Mouse (Mus musculus) heart, postnatal 0 days (tissue): ENCODE data around the gene Fgd5. TPM values are rescaled to one million over a fixed set of nuclear protein-coding genes. Genes with fewer than 3 reads are reported as not detected.
"Not testable (repeated sequence)": the region's sequence is repeated elsewhere in the genome, so short reads cannot be mapped to it uniquely, and the experiment has no call there.

ENCODE experiments used
- ATAC-seq: fragments of 200-750 bp; cut with Nextera tagmentation; 2 replicates; pipeline ENCODE4 v1.8.0; 2017; ENCODE audit warnings: low read depth, moderate number of reproducible peaks, moderate library complexity; ENCODE audit not compliant: insufficient read depth
- DNase-seq: peaks from one replicate; pipeline ENCODE4 v3.0.0-alpha.2; 2016; ENCODE audit warnings: low spot score
- H3K27ac ChIP-seq: fragments of 300-500 bp; sonication (generic); 2 replicates; pipeline ENCODE4 v1.5.1; 2014; ENCODE audit warnings: low read depth, mild to moderate bottlenecking
- H3K27me3 ChIP-seq: fragments of 300-500 bp; sonication (generic); 2 replicates; pipeline ENCODE4 v1.6.1; 2014; ENCODE audit warnings: low read length, mixed read lengths; ENCODE audit not compliant: control insufficient read depth, insufficient read depth
- H3K36me3 ChIP-seq: fragments of 300-500 bp; sonication (generic); replicated peaks from 2 replicates; pipeline ENCODE4 v1.6.1; 2014; ENCODE audit warnings: low read length, mixed read lengths; ENCODE audit not compliant: control insufficient read depth, insufficient read depth
- H3K4me1 ChIP-seq: fragments of 300-500 bp; sonication (generic); 2 replicates; pipeline ENCODE4 v1.6.1; 2014; ENCODE audit warnings: antibody characterized with exemption; ENCODE audit not compliant: control insufficient read depth, insufficient read depth
- H3K4me2 ChIP-seq: fragments of 300-500 bp; sonication (generic); 2 replicates; pipeline ENCODE4 v1.6.1; 2014; ENCODE audit warnings: low read depth, mild to moderate bottlenecking, low read length, moderate library complexity
- H3K4me3 ChIP-seq: fragments of 300-500 bp; sonication (generic); 2 replicates; pipeline ENCODE4 v1.5.1; 2014; ENCODE audit warnings: low read depth, low read length
- H3K9ac ChIP-seq: fragments of 300-500 bp; sonication (generic); replicated peaks from 2 replicates; pipeline ENCODE4 v1.6.1; 2014; ENCODE audit warnings: low read depth, low read length, mixed read lengths
- H3K9me3 ChIP-seq: fragments of 300-500 bp; sonication (generic); replicated peaks from 2 replicates; pipeline ENCODE4 v1.6.1; 2016; ENCODE audit warnings: low read length; ENCODE audit not compliant: control insufficient read depth
- CTCF ChIP-seq: IDR thresholded peaks from 2 replicates; pipeline ENCODE4 v1.5.1; 2016; ENCODE audit warnings: antibody characterized with exemption, control low read depth, low read depth
- EP300 ChIP-seq: IDR thresholded peaks from 2 replicates; pipeline ENCODE4 v1.6.1; 2016; ENCODE audit warnings: antibody characterized with exemption, low read depth
- WGBS: fragments of 180-500 bp; shearing (Covaris S2); extraction: QIAGEN DNeasy Blood & Tissue Kit; methylation state at CpG from one replicate; pipeline ENCODE4 v1.1.7; 2014; 5-methylcytosine and 5-hydroxymethylcytosine counted together
- polyA plus RNA-seq: library from polyadenylated mRNA; unstranded; fragments of >200 nt; fragmentation: Nextera tagmentation; extraction: Ambion mirVana; gene quantifications from 2 replicates; pipeline ENCODE4 v1.2.1, GENCODE M21; 2015
- total RNA-seq: library from RNA; depleted of rRNA; stranded (reverse); fragments of >200 nt; gene quantifications from 2 replicates; pipeline ENCODE4 v1.2.3, GENCODE M21; 2014; ENCODE audit warnings: low replicate concordance

Gene Fgd5
- total and polyA plus RNA-seq, 2 experiments from 2014 or later = 8.1 to 12.9 TPM

- H3K36me3 ChIP-seq = no peaks in the 10 kb centered on the region
- H3K4me1 ChIP-seq = 0 out of 2 replicates have a peak, but pooled peaks cover under 1% of the 10 kb centered on the region
- 71% methylated on average over 3 of the region's 3 CpGs for WGBS
- no peaks in the 10 kb centered on the region for H3K9me3 ChIP-seq
- DNase-seq = no peak
- H3K27me3 ChIP-seq = no peaks in the 10 kb centered on the region
- no peak overlapping the region for H3K4me3 ChIP-seq
- no peak overlapping the region for H3K9ac ChIP-seq
- no peak for ATAC-seq
- no peak overlapping the region for H3K27ac ChIP-seq
- TF ChIP-seq EP300 (no peak), CTCF (no peak)
- no peak overlapping the region for H3K4me2 ChIP-seq
Measured at GRCm38 (mm10) chr6:92084932-92085331, 106.3 kb downstream of the Fgd5 start.

GRCm38 (mm10) chr6:92089141-92089540 is 110.5 kb downstream of the Fgd5 start:
- H3K4me3 ChIP-seq, H3K9ac ChIP-seq, H3K36me3 ChIP-seq, ATAC-seq, H3K27me3 ChIP-seq, H3K27ac ChIP-seq, DNase-seq, H3K4me2 ChIP-seq, H3K9me3 ChIP-seq: not testable (repeated sequence)
- WGBS = 81% methylated on average over 7 of the region's 7 CpGs
- H3K4me1 ChIP-seq = peaks cover 20% of the 10 kb centered on the region

- Histone ChIP-seq H3K4me2 (no peak overlapping the region), H3K4me3 (no peak overlapping the region), H3K27ac (no peak overlapping the region), H3K9me3 (no peaks in the 10 kb centered on the region), H3K9ac (no peak overlapping the region), H3K27me3 (no peaks in the 10 kb centered on the region), H3K36me3 (no peaks in the 10 kb centered on the region), H3K4me1 (peaks cover 28% of the 10 kb centered on the region)
- ATAC-seq (no peak), DNase-seq (no peak)
- WGBS = 95% methylated on average over 4 of the region's 4 CpGs
- TF ChIP-seq EP300 (no peak), CTCF (no peak)
Measured at GRCm38 (mm10) chr6:92089982-92090381, 111.3 kb downstream of the Fgd5 start.

- H3K4me2 ChIP-seq = peak overlapping the region; percentile 70
- H3K9ac ChIP-seq = peak overlapping the region; percentile 99
- TF ChIP-seq CTCF = no peak
- no peak for TF ChIP-seq EP300
- peak overlapping the region; percentile 100 for H3K27ac ChIP-seq
- peak overlapping the region; percentile 88 for H3K4me3 ChIP-seq
- DNase-seq (no peak), ATAC-seq (no peak)
- no peaks in the 10 kb centered on the region for H3K36me3 ChIP-seq
- H3K9me3 ChIP-seq = no peaks in the 10 kb centered on the region
- H3K27me3 ChIP-seq = no peaks in the 10 kb centered on the region
- WGBS = 2% methylated on average over 4 of the region's 4 CpGs
- H3K4me1 ChIP-seq = peaks cover 32% of the 10 kb centered on the region
Measured at GRCm38 (mm10) chr6:92090497-92090896, 111.8 kb downstream of the Fgd5 start.

- DNase-seq = peak; percentile 81
- H3K27me3 ChIP-seq = no peaks in the 10 kb centered on the region
- peak within 1 kb of the TSS; percentile 99 for H3K9ac ChIP-seq
- H3K36me3 ChIP-seq = no peaks in the 10 kb centered on the region
- WGBS = under 1% methylated on average over 41 of the region's 58 CpGs
- H3K4me3 ChIP-seq = peak within 1 kb of the TSS; percentile 88
- H3K9me3 ChIP-seq = no peaks in the 10 kb centered on the region
- peak within 1 kb of the TSS; percentile 100 for H3K27ac ChIP-seq
- TF ChIP-seq CTCF (no peak), EP300 (no peak; the same call in 1 of the 2 replicates)
- ATAC-seq = peak; percentile 47
- H3K4me1 ChIP-seq = peaks cover 32% of the 10 kb centered on the region
- H3K4me2 ChIP-seq = peak within 1 kb of the TSS; percentile 70
Measured at GRCm38 (mm10) chr6:92091130-92091591, 112.5 kb downstream of the Fgd5 start, which contains the start of gene Nr2c2. Nr2c2 (plus strand) TSS chr6:92091390.
